Mouse (Mus musculus): ENCODE measurements at regions not wholly inside any gene's neighbourhood (a gene's known extent, or its start where the extent isn't known, plus 50 kb on each side); places are given as distances from the start of the nearest gene placed in this dataset.

- 0 out of 2 replicates have a peak overlapping the region, but pooled peaks have one; percentile 8 for H3K9ac ChIP-seq
Observed at GRCm38 (mm10) chr6:89008614-89009171, 106.6 kb downstream of the Tpra1 start.

GRCm38 (mm10) chr6:89012998-89013689, 111.1 kb downstream of the Tpra1 start:
- H3K27ac ChIP-seq = 0 out of 2 replicates have a peak overlapping the region, but pooled peaks have one; percentile 3
- 36% methylated on average over 12 of the region's 12 CpGs for WGBS
- no peak overlapping the region for H3K4me3 ChIP-seq (replicated peaks)
- no peaks in the 10 kb centered on the region for H3K27me3 ChIP-seq
- peak; percentile 56 for ATAC-seq (replicated peaks; ENCODE audit: low FRiP score)
- no peaks in the 10 kb centered on the region for H3K9me3 ChIP-seq (replicated peaks)
- no peaks in the 10 kb centered on the region for H3K36me3 ChIP-seq
- no peak overlapping the region for H3K4me2 ChIP-seq
- no peak overlapping the region for H3K9ac ChIP-seq
- peaks cover 42% of the 10 kb centered on the region for H3K4me1 ChIP-seq

More at GRCm38 (mm10) chr6:89008614-89009171, 106.6 kb downstream of the Tpra1 start:
- 1% methylated on average over 18 of the region's 18 CpGs for WGBS
- Histone ChIP-seq H3K4me2 (peak overlapping the region; percentile 60), H3K27ac (peak overlapping the region; percentile 82), H3K9me3 (replicated peaks) (no peaks in the 10 kb centered on the region), H3K4me1 (peaks cover 54% of the 10 kb centered on the region), H3K27me3 (no peaks in the 10 kb centered on the region), H3K4me3 (replicated peaks) (peak overlapping the region; percentile 31), H3K36me3 (no peaks in the 10 kb centered on the region)
- ATAC-seq (replicated peaks; ENCODE audit: low FRiP score) = peak; percentile 82

- H3K36me3 ChIP-seq = no peaks in the 10 kb centered on the region
- no peak overlapping the region for H3K4me2 ChIP-seq
- ATAC-seq (replicated peaks; ENCODE audit: low FRiP score) = no peak
- H3K9ac ChIP-seq = no peak overlapping the region
- no peak overlapping the region for H3K27ac ChIP-seq
- H3K27me3 ChIP-seq = no peaks in the 10 kb centered on the region
- 65% methylated on average over 8 of the region's 8 CpGs for WGBS
- no peaks in the 10 kb centered on the region for H3K9me3 ChIP-seq (replicated peaks)
- peaks cover 37% of the 10 kb centered on the region for H3K4me1 ChIP-seq
- H3K4me3 ChIP-seq (replicated peaks) = no peak overlapping the region
Observed at GRCm38 (mm10) chr6:89013690-89014061, 111.6 kb downstream of the Tpra1 start.

- no peaks in the 10 kb centered on the region for H3K4me1 ChIP-seq
- H3K4me2 ChIP-seq = no peak overlapping the region
- no peak overlapping the region for H3K27ac ChIP-seq
- 36% methylated on average over 11 of the region's 11 CpGs for WGBS
- H3K9me3 ChIP-seq (replicated peaks) = no peaks in the 10 kb centered on the region
- H3K36me3 ChIP-seq = no peaks in the 10 kb centered on the region
- no peak overlapping the region for H3K9ac ChIP-seq
- no peak for ATAC-seq (replicated peaks; ENCODE audit: low FRiP score)
- H3K4me3 ChIP-seq (replicated peaks) = no peak overlapping the region
- 0 out of 2 replicates have a peak, but pooled peaks cover 3% of the 10 kb centered on the region for H3K27me3 ChIP-seq
Observed at GRCm38 (mm10) chr6:89024101-89024650, 122.1 kb downstream of the Tpra1 start.

- no peaks in the 10 kb centered on the region for H3K9me3 ChIP-seq (replicated peaks)
- 40% methylated on average over 5 of the region's 5 CpGs for WGBS
- H3K36me3 ChIP-seq = no peaks in the 10 kb centered on the region
- peaks cover 16% of the 10 kb centered on the region for H3K4me1 ChIP-seq
- no peak overlapping the region for H3K9ac ChIP-seq
- no peak overlapping the region for H3K4me3 ChIP-seq (replicated peaks)
- peaks cover 3% of the 10 kb centered on the region; the same call in 1 of the 2 replicates for H3K27me3 ChIP-seq
- ATAC-seq (replicated peaks; ENCODE audit: low FRiP score) = no peak
- H3K27ac ChIP-seq = no peak overlapping the region
- no peak overlapping the region for H3K4me2 ChIP-seq
Observed at GRCm38 (mm10) chr6:89033433-89034298, 131.6 kb downstream of the Tpra1 start.

- H3K4me2 ChIP-seq = no peak overlapping the region
- no peak overlapping the region for H3K9ac ChIP-seq
- ATAC-seq (replicated peaks; ENCODE audit: low FRiP score) = no peak
- peaks cover 3% of the 10 kb centered on the region; the same call in 1 of the 2 replicates for H3K27me3 ChIP-seq
- H3K4me3 ChIP-seq (replicated peaks) = no peak overlapping the region
- 36% methylated on average over 3 of the region's 3 CpGs for whole genome bisulfite sequencing
- H3K4me1 ChIP-seq = peaks cover 16% of the 10 kb centered on the region
- H3K36me3 ChIP-seq = no peaks in the 10 kb centered on the region
- H3K27ac ChIP-seq = no peak overlapping the region
- H3K9me3 ChIP-seq (replicated peaks) = no peaks in the 10 kb centered on the region
Observed at GRCm38 (mm10) chr6:89034455-89034854, 132.4 kb downstream of the Tpra1 start.

- Histone ChIP-seq H3K27me3 (peaks cover 3% of the 10 kb centered on the region; the same call in 1 of the 2 replicates), H3K27ac (no peak overlapping the region), H3K9me3 (replicated peaks) (no peaks in the 10 kb centered on the region), H3K36me3 (no peaks in the 10 kb centered on the region), H3K9ac (no peak overlapping the region), H3K4me3 (replicated peaks) (no peak overlapping the region), H3K4me2 (no peak overlapping the region), H3K4me1 (peaks cover 16% of the 10 kb centered on the region)
- 49% methylated on average over 13 of the region's 13 CpGs for WGBS
- 0 out of 2 replicates have a peak, but pooled peaks have one; percentile 18 for ATAC-seq (replicated peaks; ENCODE audit: low FRiP score)
Observed at GRCm38 (mm10) chr6:89035061-89035835, 133.2 kb downstream of the Tpra1 start.

GRCm38 (mm10) chr6:89035836-89036156, 133.7 kb downstream of the Tpra1 start:
- no peak overlapping the region for H3K9ac ChIP-seq
- H3K27ac ChIP-seq = no peak overlapping the region
- ATAC-seq (replicated peaks; ENCODE audit: low FRiP score) = no peak
- no peaks in the 10 kb centered on the region for H3K9me3 ChIP-seq (replicated peaks)
- H3K36me3 ChIP-seq = no peaks in the 10 kb centered on the region
- H3K4me2 ChIP-seq = no peak overlapping the region
- no peak overlapping the region for H3K4me3 ChIP-seq (replicated peaks)
- peaks cover 3% of the 10 kb centered on the region; the same call in 1 of the 2 replicates for H3K27me3 ChIP-seq
- WGBS = 61% methylated on average over 4 of the region's 4 CpGs
- H3K4me1 ChIP-seq = peaks cover 16% of the 10 kb centered on the region

- Histone ChIP-seq H3K4me2 (no peak overlapping the region), H3K4me1 (peaks cover 17% of the 10 kb centered on the region), H3K27me3 (no peaks in the 10 kb centered on the region; the same call in 1 of the 2 replicates), H3K4me3 (replicated peaks) (no peak overlapping the region), H3K27ac (no peak overlapping the region), H3K9ac (no peak overlapping the region), H3K36me3 (no peaks in the 10 kb centered on the region), H3K9me3 (replicated peaks) (no peaks in the 10 kb centered on the region)
- 35% methylated on average over 2 of the region's 2 CpGs for WGBS
- ATAC-seq (replicated peaks; ENCODE audit: low FRiP score) = no peak
Observed at GRCm38 (mm10) chr6:89037392-89037791, 135.3 kb downstream of the Tpra1 start.

- H3K4me3 ChIP-seq (replicated peaks) = no peak overlapping the region
- WGBS = 64% methylated on average over 7 of the region's 7 CpGs
- no peak overlapping the region for H3K27ac ChIP-seq
- H3K9ac ChIP-seq = no peak overlapping the region
- peaks cover 22% of the 10 kb centered on the region for H3K4me1 ChIP-seq
- no peak for ATAC-seq (replicated peaks; ENCODE audit: low FRiP score)
- no peaks in the 10 kb centered on the region for H3K36me3 ChIP-seq
- H3K4me2 ChIP-seq = no peak overlapping the region
- H3K27me3 ChIP-seq = no peaks in the 10 kb centered on the region; the same call in 1 of the 2 replicates
- no peaks in the 10 kb centered on the region for H3K9me3 ChIP-seq (replicated peaks)
Observed at GRCm38 (mm10) chr6:89037901-89038300, 135.8 kb downstream of the Tpra1 start.

- no peaks in the 10 kb centered on the region for H3K9me3 ChIP-seq (replicated peaks)
- no peaks in the 10 kb centered on the region for H3K27me3 ChIP-seq
- no peak for ATAC-seq (replicated peaks; ENCODE audit: low FRiP score)
- peaks cover 8% of the 10 kb centered on the region; the same call in 1 of the 2 replicates for H3K4me1 ChIP-seq
- H3K4me3 ChIP-seq (replicated peaks) = no peak overlapping the region
- H3K4me2 ChIP-seq = no peak overlapping the region
- H3K36me3 ChIP-seq = no peaks in the 10 kb centered on the region
- H3K9ac ChIP-seq = no peak overlapping the region
- 74% methylated on average over 4 of the region's 4 CpGs for WGBS
- no peak overlapping the region for H3K27ac ChIP-seq
Observed at GRCm38 (mm10) chr6:89040919-89041318, 138.9 kb downstream of the Tpra1 start.

All from kidney, embryonic 15.5 days (tissue).